Mouse (Mus musculus): Measurements from ENCODE around the gene Nav2.

DNA sequence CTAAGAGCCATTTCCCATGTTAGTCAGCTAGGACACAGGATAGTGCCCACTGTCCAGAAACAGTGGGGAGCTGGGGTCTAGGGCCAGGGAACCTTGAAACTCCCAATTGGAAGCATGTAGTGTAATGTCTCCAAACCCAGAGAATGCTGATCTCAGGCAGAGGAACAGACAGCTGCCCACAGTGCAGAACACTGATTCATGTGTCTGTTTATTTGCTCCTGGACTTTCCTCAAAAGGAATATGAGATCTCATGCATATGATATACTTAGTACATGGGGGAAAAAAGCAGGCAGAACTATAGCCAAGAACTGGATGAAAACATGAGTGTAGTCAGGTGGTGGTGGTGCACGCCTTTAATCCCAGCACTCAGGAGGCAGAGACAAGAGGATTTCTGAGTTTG, 297.0 kb downstream of the Nav2 start:
- TF ChIP-seq GABPA (IDR thresholded peaks at IDR 0.05; ENCODE audit: insufficient replicate concordance, low read depth, low read length): no peak
- TF ChIP-seq POLR2A (IDR thresholded peaks at IDR 0.05; ENCODE audit: low read depth, low read length): no peak
- TF ChIP-seq ZKSCAN1 (IDR thresholded peaks at IDR 0.05; ENCODE audit: borderline replicate concordance, low read depth, low read length): no peak
- no peak for TF ChIP-seq CTCF (conservative IDR thresholded peaks at IDR 0.05 in 1 of 2, IDR thresholded peaks at IDR 0.05 in 1 of 2; ENCODE audit: low read depth in 2 of 2, low read length in 2 of 2)
- no peak for TF ChIP-seq SIN3A (IDR thresholded peaks at IDR 0.05; ENCODE audit: low read length)
- TF ChIP-seq JUN (IDR thresholded peaks at IDR 0.05; ENCODE audit: insufficient read depth, low read depth, low read length): no peak
- no peak for TF ChIP-seq ZC3H11A (IDR thresholded peaks at IDR 0.05; ENCODE audit: low read depth, low read length)
- no peak for TF ChIP-seq MAFK (IDR thresholded peaks at IDR 0.05; ENCODE audit: insufficient replicate concordance, low read length)
- no peak for TF ChIP-seq MAX (IDR thresholded peaks at IDR 0.05; ENCODE audit: low read length)
- TF ChIP-seq TBP (conservative IDR thresholded peaks at IDR 0.05; ENCODE audit: low read depth, low read length): no peak
- no peak for TF ChIP-seq EP300 (IDR thresholded peaks at IDR 0.05; ENCODE audit: low read length)
